In genomic region chr6:90702197-90702596, GRCm38 (mm10) we compare ENCODE assay signal across 10 mouse cellular contexts.
DNase-seq lines count a peak whose midpoint lies in the region; ATAC-seq and TF ChIP-seq lines count a peak whose summit lies in the region.
"Had no signal": no experiment of that assay in that cellular context is flagged by ENCODE, and none has a peak within 500 bp of the region (broad histone marks: within the 10 kb centered on the region; RNA-seq: fewer than 3 reads in every experiment).

No protein-coding gene starts in this region.

- no peak overlapping the region for H3K4me2 ChIP-seq in heart, embryonic 14.5 days (ENCODE audit: low read length)
- no peak overlapping the region for H3K4me2 ChIP-seq in liver, embryonic 11.5 days
- H3K4me2 ChIP-seq: stomach, embryonic 15.5 days had no signal

- H3K27me3 ChIP-seq in heart, embryonic 14.5 days (ENCODE audit: control insufficient read depth, insufficient read depth, low read length) = no peaks in the 10 kb centered on the region
- no peaks in the 10 kb centered on the region for H3K27me3 ChIP-seq in liver, adult 2 months (ENCODE audit: control insufficient read depth, insufficient read depth, low read length)
- no peaks in the 10 kb centered on the region for H3K27me3 ChIP-seq in liver, embryonic 11.5 days (replicated peaks; ENCODE audit: control insufficient read depth, insufficient read depth, low read length)
- no peaks in the 10 kb centered on the region for H3K27me3 ChIP-seq in limb, embryonic 10.5 days (ENCODE audit: low read depth, poor library complexity, severe bottlenecking)
- H3K27me3 ChIP-seq: stomach, embryonic 15.5 days had no signal

- peak overlapping the region; percentile 92 to 96 for H3K27ac ChIP-seq in heart, embryonic 14.5 days (replicated peaks in 1 of 2; ENCODE audit: control insufficient read depth in 1 of 2, insufficient read depth in 1 of 2, low read depth in 2 of 2, low read length in 2 of 2)
- H3K27ac ChIP-seq in liver, adult 2 months (replicated peaks; ENCODE audit: insufficient read depth, low read depth, low read length) = peak overlapping the region; percentile 70
- no peak overlapping the region for H3K27ac ChIP-seq in liver, embryonic 11.5 days (ENCODE audit: low read depth, low read length)
- peak overlapping the region; percentile 78 for H3K27ac ChIP-seq in limb, embryonic 10.5 days

- no peak for DNase-seq in heart, postnatal 4 days
- peak; percentile 97 for DNase-seq in liver, adult 2 months (ENCODE audit: extremely low read depth, low read depth, low spot score)
- no peak for DNase-seq in liver, embryonic 11.5 days (ENCODE audit: low spot score)
- peak; percentile 46 to 61 for DNase-seq in cerebellum, postnatal 25 days
- DNase-seq in limb, embryonic 10.5 days (ENCODE audit: low spot score) = no peak
- no peak for DNase-seq in left cerebral cortex, adult 11 months (ENCODE audit: low spot score)
- DNase-seq: embryo, embryonic 11 days; lung, postnatal 14 days had no signal

- H3K4me1 ChIP-seq in heart, embryonic 14.5 days (ENCODE audit: control insufficient read depth in 2 of 2, insufficient read depth in 2 of 2, low read length in 2 of 2) = peaks cover 89 to 100% of the 10 kb centered on the region in 2 experiments
- H3K4me1 ChIP-seq in liver, adult 2 months (ENCODE audit: control insufficient read depth, insufficient read depth, low read length) = peaks cover 58% of the 10 kb centered on the region
- H3K4me1 ChIP-seq in liver, embryonic 11.5 days (replicated peaks; ENCODE audit: control insufficient read depth, insufficient read depth, low read length) = peaks cover 58% of the 10 kb centered on the region
- H3K4me1 ChIP-seq in limb, embryonic 10.5 days = peaks cover 60% of the 10 kb centered on the region

- TF ChIP-seq POLR2A in liver, adult 2 months (IDR thresholded peaks at IDR 0.05; ENCODE audit: extremely low read depth, insufficient read depth, low read length) = no peak

- 0 out of 2 replicates have a peak, but pooled peaks have one; percentile 20 for TF ChIP-seq CTCF in liver, adult 2 months (IDR thresholded peaks at IDR 0.05; ENCODE audit: low read depth, low read length)

- H3K79me2 ChIP-seq in liver, adult 2 months (ENCODE audit: control insufficient read depth, insufficient read depth, low read length) = peaks cover 43% of the 10 kb centered on the region

- H3K36me3 ChIP-seq in heart, embryonic 14.5 days (ENCODE audit: control insufficient read depth, insufficient read depth, low read length) = no peaks in the 10 kb centered on the region
- H3K36me3 ChIP-seq in liver, adult 2 months (ENCODE audit: control insufficient read depth, insufficient read depth, low read length) = no peaks in the 10 kb centered on the region
- H3K36me3 ChIP-seq in liver, embryonic 11.5 days (ENCODE audit: control insufficient read depth, insufficient read depth, low read length) = no peaks in the 10 kb centered on the region
- H3K36me3 ChIP-seq in limb, embryonic 10.5 days = no peaks in the 10 kb centered on the region
- H3K36me3 ChIP-seq: stomach, embryonic 15.5 days had no signal

- H3K4me3 ChIP-seq in heart, embryonic 14.5 days (ENCODE audit: control insufficient read depth in 1 of 2, insufficient read depth in 1 of 2, low read depth in 1 of 2, low read length in 2 of 2) = no peak overlapping the region
- no peak overlapping the region for H3K4me3 ChIP-seq in liver, adult 2 months (ENCODE audit: insufficient read depth, low read depth, low read length)
- H3K4me3 ChIP-seq in liver, embryonic 11.5 days (ENCODE audit: low read depth, low read length) = no peak overlapping the region
- H3K4me3 ChIP-seq in limb, embryonic 10.5 days = no peak overlapping the region
- H3K4me3 ChIP-seq: stomach, embryonic 15.5 days had no signal

- H3K9ac ChIP-seq in heart, embryonic 14.5 days (ENCODE audit: low read length) = peak overlapping the region; percentile 67; the same call in 1 of the 2 replicates
- no peak overlapping the region for H3K9ac ChIP-seq in liver, adult 2 months (ENCODE audit: low read depth, low read length)
- H3K9ac ChIP-seq in liver, embryonic 11.5 days (ENCODE audit: low read depth, low read length) = no peak overlapping the region
- H3K9ac ChIP-seq: stomach, embryonic 15.5 days had no signal

- no peak for ATAC-seq in heart, embryonic 14.5 days (ENCODE audit: insufficient number of reproducible peaks, insufficient read depth, low FRiP score, low read depth)
- ATAC-seq in liver, embryonic 11.5 days (replicated peaks; ENCODE audit: low FRiP score) = no peak

- no peaks in the 10 kb centered on the region for H3K9me3 ChIP-seq in heart, embryonic 14.5 days (ENCODE audit: control insufficient read depth, low read length)
- no peaks in the 10 kb centered on the region for H3K9me3 ChIP-seq in liver, embryonic 11.5 days (ENCODE audit: control insufficient read depth, low read length)
- H3K9me3 ChIP-seq in limb, embryonic 10.5 days (replicated peaks) = no peaks in the 10 kb centered on the region
- H3K9me3 ChIP-seq: stomach, embryonic 15.5 days had no signal

Comparison
In these comparisons a context has a peak if more than half of its experiments do, and no peak if none do; other contexts are left out.
1. DNase-seq: peak in liver, adult 2 months (single experiment) and cerebellum, postnatal 25 days (2 of 2); none in heart, postnatal 4 days (single experiment), liver, embryonic 11.5 days (single experiment), limb, embryonic 10.5 days (single experiment) and left cerebral cortex, adult 11 months (single experiment).